Mouse (Mus musculus) brain, adult 2 months (tissue): ENCODE results near the gene Apoh.

Experiments
- DNase-seq: peaks from one replicate; pipeline ENCODE4 v3.0.0; 2011; ENCODE audit warnings: low read depth, low spot score

The Apoh gene

GRCm38 (mm10) chr11:108382664-108383063 lies 39.5 kb downstream of the Apoh start:
- DNase-seq = no peak

- no peak for DNase-seq
These were observed 41.9 kb downstream of the Apoh start for GRCm38 (mm10) chr11:108384920-108385665.

- DNase-seq = no peak
These were observed 42.5 kb downstream of the Apoh start for GRCm38 (mm10) chr11:108385666-108386024.

- no peak for DNase-seq
These were observed 51.9 kb downstream of the Apoh start for GRCm38 (mm10) chr11:108395061-108395460.

- no peak for DNase-seq
These were observed 53.1 kb downstream of the Apoh start for GRCm38 (mm10) chr11:108396076-108396829.

GRCm38 (mm10) chr11:108409876-108410644 lies 66.9 kb downstream of the Apoh start:
- peak; percentile 81 for DNase-seq

- no peak for DNase-seq
These were observed 73.2 kb downstream of the Apoh start for GRCm38 (mm10) chr11:108416360-108416759.

GRCm38 (mm10) chr11:108418540-108418939 lies 75.4 kb downstream of the Apoh start:
- DNase-seq = peak; percentile 67

- no peak for DNase-seq
These were observed 76.1 kb downstream of the Apoh start for GRCm38 (mm10) chr11:108419242-108419641.

- DNase-seq = no peak
These were observed 77.6 kb downstream of the Apoh start for GRCm38 (mm10) chr11:108420751-108421150.

- DNase-seq = no peak
These were observed 80.1 kb downstream of the Apoh start for GRCm38 (mm10) chr11:108423221-108423620.

- DNase-seq = peak; percentile 45
These were observed 81.0 kb downstream of the Apoh start for GRCm38 (mm10) chr11:108424111-108424510.

- peak; percentile 99 for DNase-seq
These were observed 81.9 kb downstream of the Apoh start, which contains the start of gene Cep112 for GRCm38 (mm10) chr11:108424889-108425591. Gene Cep112, plus strand, starts transcription at chr11:108425192.

- no peak for DNase-seq
These were observed 82.4 kb downstream of the Apoh start for GRCm38 (mm10) chr11:108425592-108425921.

GRCm38 (mm10) chr11:108426086-108426485 lies 82.9 kb downstream of the Apoh start:
- no peak for DNase-seq

- DNase-seq = no peak
These were observed 84.0 kb downstream of the Apoh start for GRCm38 (mm10) chr11:108427191-108427590.

- no peak for DNase-seq
These were observed 85.9 kb downstream of the Apoh start for GRCm38 (mm10) chr11:108429076-108429475.

GRCm38 (mm10) chr11:108443893-108444563 lies 100.9 kb downstream of the Apoh start:
- DNase-seq = no peak

GRCm38 (mm10) chr11:108447148-108447547 lies 104.0 kb downstream of the Apoh start:
- DNase-seq = no peak

- peak; percentile 70 for DNase-seq
These were observed 106.7 kb downstream of the Apoh start for GRCm38 (mm10) chr11:108449811-108450210.

GRCm38 (mm10) chr11:108459599-108459998 lies 116.4 kb downstream of the Apoh start:
- DNase-seq = no peak
